Mouse (Mus musculus): Measurements from ENCODE around the gene Ergic1.

- TF ChIP-seq CTCF (IDR thresholded peaks at IDR 0.05; ENCODE audit: control insufficient read depth, insufficient read depth, insufficient read length) (no peak), USF1 (IDR thresholded peaks at IDR 0.05; ENCODE audit: low read depth) (no peak), MYOG (IDR thresholded peaks at IDR 0.05; ENCODE audit: control insufficient read depth, extremely low read depth, insufficient read length) (no peak), MYOD1 (IDR thresholded peaks at IDR 0.05; ENCODE audit: control insufficient read depth, insufficient read length, low read depth) (no peak), FOSL1 (IDR thresholded peaks at IDR 0.05; ENCODE audit: insufficient read depth, low read length, poor library complexity, severe bottlenecking) (no peak), MAX (IDR thresholded peaks at IDR 0.05) (no peak)
Measured at GRCm38 (mm10) chr17:26596168-26596658, 34.9 kb downstream of the Ergic1 start.
